Mouse (Mus musculus) forebrain, embryonic 13.5 days (tissue): ENCODE results near the gene Ctsh. TPM values are rescaled to one million over a fixed set of nuclear protein-coding genes. Genes with fewer than 3 reads are reported as not detected.
"Not testable (repeated sequence)": the region's sequence is repeated elsewhere in the genome, so short reads cannot be mapped to it uniquely, and the experiment has no call there.

ENCODE experiments used
- ATAC-seq: fragments of 200-750 bp; cut with Nextera tagmentation; 2 replicates; pipeline ENCODE4 v1.8.0; 2017
- H3K27ac ChIP-seq: fragments of 300-500 bp; sonication (generic); 2 replicates; pipeline ENCODE4 v1.5.1; 2015; ENCODE audit warnings: inconsistent platforms, mild to moderate bottlenecking, moderate library complexity
- H3K27me3 ChIP-seq: fragments of 300-500 bp; sonication (generic); 2 replicates; pipeline ENCODE4 v1.6.1; 2015; ENCODE audit warnings: mild to moderate bottlenecking, inconsistent platforms
- H3K36me3 ChIP-seq: fragments of 300-500 bp; sonication (generic); 2 replicates; pipeline ENCODE4 v1.6.1; 2015; ENCODE audit warnings: mild to moderate bottlenecking, inconsistent platforms; ENCODE audit not compliant: poor library complexity, severe bottlenecking
- H3K4me1 ChIP-seq: fragments of 300-500 bp; sonication (generic); 2 replicates; pipeline ENCODE4 v1.6.1; 2015; ENCODE audit warnings: inconsistent platforms
- H3K4me2 ChIP-seq: fragments of 300-500 bp; sonication (generic); 2 replicates; pipeline ENCODE4 v1.6.1; 2015; ENCODE audit warnings: inconsistent platforms, mild to moderate bottlenecking, moderate library complexity
- H3K4me3 ChIP-seq: fragments of 300-500 bp; sonication (generic); 2 replicates; pipeline ENCODE4 v1.5.1; 2015; ENCODE audit warnings: mild to moderate bottlenecking, inconsistent platforms
- H3K9ac ChIP-seq: fragments of 300-500 bp; sonication (generic); 2 replicates; pipeline ENCODE4 v1.6.1; 2015; ENCODE audit warnings: mild to moderate bottlenecking, inconsistent platforms
- H3K9me3 ChIP-seq: fragments of 300-500 bp; sonication (generic); replicated peaks from 2 replicates; pipeline ENCODE4 v1.6.1; 2016; ENCODE audit warnings: inconsistent platforms
- WGBS: fragments of 180-500 bp; shearing (Covaris S2); methylation state at CpG from one replicate; pipeline ENCODE4 v1.1.7; 2015; 5-methylcytosine and 5-hydroxymethylcytosine counted together
- polyA plus RNA-seq: library from polyadenylated mRNA; unstranded; fragments of >200 nt; fragmentation: Nextera tagmentation; extraction: Ambion mirVana; gene quantifications from 2 replicates; pipeline ENCODE4 v1.2.1, GENCODE M21; 2015

Gene Ctsh
- polyA plus RNA-seq, 1 experiment from 2014 or later = 8.2 TPM

DNA sequence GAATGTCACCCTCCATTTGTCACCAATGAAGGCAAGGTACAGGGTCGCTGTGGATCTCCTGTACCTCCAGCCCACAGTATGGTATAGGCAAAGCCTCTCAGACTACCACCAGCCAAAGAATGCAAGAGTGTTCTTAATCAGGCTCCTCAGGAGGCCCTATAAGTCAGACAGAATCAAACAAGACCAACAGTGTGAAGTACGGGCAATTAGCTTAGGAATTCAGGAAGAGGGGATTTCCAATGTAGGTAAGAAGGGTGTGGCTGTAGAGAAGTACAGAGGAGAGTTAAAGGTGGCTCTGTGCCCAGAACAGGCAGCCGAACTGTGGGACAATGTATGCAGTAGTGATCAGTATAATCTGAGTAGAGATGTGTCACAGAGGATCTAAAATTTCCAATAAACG lies 17.6 kb upstream of the Ctsh start:
- Histone ChIP-seq H3K4me3 (no peak overlapping the region), H3K4me1 (no peaks in the 10 kb centered on the region), H3K9me3 (no peaks in the 10 kb centered on the region), H3K27ac (no peak overlapping the region), H3K36me3 (no peaks in the 10 kb centered on the region), H3K27me3 (no peaks in the 10 kb centered on the region), H3K9ac (no peak overlapping the region), H3K4me2 (no peak overlapping the region)
- ATAC-seq = no peak
- 81% methylated on average over 4 of the region's 4 CpGs for WGBS

DNA sequence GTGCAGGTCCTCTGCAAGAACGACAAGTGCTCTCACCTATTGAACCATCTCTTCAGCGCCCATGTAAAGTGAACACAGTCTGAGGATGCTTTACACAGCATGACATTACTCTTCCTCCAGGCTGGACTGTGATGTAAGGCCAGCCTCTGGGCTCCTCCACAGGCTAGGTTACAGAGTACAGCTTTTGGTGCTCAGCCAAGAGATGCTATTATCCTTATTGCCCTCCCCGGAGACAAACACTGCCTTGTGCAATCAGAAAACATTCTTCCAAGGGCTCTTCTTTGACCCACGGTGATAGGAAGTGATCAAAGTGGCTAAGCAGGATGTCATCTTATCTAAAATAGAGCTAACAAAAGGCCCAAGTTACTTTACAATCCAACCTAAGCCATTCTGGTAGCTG lies 15.4 kb upstream of the Ctsh start:
- WGBS = 86% methylated on average over 4 of the region's 4 CpGs
- H3K9me3 ChIP-seq = no peaks in the 10 kb centered on the region
- H3K4me3 ChIP-seq = no peak overlapping the region
- no peak overlapping the region for H3K27ac ChIP-seq
- no peak overlapping the region for H3K9ac ChIP-seq
- no peaks in the 10 kb centered on the region for H3K36me3 ChIP-seq
- H3K4me2 ChIP-seq = no peak overlapping the region
- H3K27me3 ChIP-seq = no peaks in the 10 kb centered on the region
- H3K4me1 ChIP-seq = no peaks in the 10 kb centered on the region
- ATAC-seq = no peak

DNA sequence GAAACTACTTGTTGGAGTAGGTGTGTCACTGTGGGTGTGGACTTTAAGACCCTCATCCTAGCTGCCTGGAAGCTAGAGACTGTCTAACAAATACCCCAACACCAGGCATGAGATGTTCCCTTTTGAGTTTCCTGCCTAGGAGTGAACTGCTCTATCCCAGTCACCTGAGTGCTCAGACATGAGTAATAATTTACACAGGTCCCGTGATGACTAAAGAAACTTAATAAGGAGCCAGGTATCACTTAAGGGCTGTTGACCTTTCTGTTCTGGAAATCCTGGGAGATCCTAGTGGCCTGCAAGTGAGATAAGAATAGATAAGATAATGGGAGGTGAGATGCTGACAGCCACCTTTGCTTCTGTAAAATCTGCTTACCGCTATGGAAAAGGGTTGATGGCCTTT lies 13.0 kb upstream of the Ctsh start:
- H3K9me3 ChIP-seq = no peaks in the 10 kb centered on the region
- no peak for ATAC-seq
- WGBS = 87% methylated on average over 2 of the region's 2 CpGs

DNA sequence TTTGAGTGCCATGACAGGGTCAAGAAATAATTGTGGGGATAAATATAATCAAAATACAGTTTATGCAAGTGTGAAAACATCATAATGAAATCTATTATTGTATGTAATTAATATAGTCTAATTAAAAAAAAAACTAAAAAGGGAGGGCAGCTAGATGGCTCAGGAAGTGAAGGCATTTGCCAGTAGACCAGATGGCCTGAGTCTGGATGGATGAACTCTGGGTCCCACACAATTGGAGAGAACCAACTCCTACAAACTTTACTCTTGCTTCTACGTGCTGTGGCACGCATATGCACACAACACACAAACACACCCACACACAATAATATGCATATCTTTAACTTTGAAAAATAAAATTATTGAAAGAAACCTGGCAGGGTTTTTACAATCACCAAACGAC lies 12.4 kb upstream of the Ctsh start:
- Histone ChIP-seq H3K4me3 (no peak overlapping the region), H3K9me3 (no peaks in the 10 kb centered on the region), H3K27ac (no peak overlapping the region), H3K4me2 (no peak overlapping the region), H3K36me3 (no peaks in the 10 kb centered on the region), H3K27me3 (no peaks in the 10 kb centered on the region), H3K9ac (no peak overlapping the region), H3K4me1 (no peaks in the 10 kb centered on the region)
- 93% methylated on average over 3 of the region's 3 CpGs for WGBS
- no peak for ATAC-seq

More for the DNA sequence above, 13.0 kb upstream of the Ctsh start:
- Histone ChIP-seq H3K27ac (no peak overlapping the region), H3K4me2 (no peak overlapping the region), H3K4me3 (no peak overlapping the region), H3K36me3 (no peaks in the 10 kb centered on the region), H3K9ac (no peak overlapping the region), H3K4me1 (no peaks in the 10 kb centered on the region), H3K27me3 (no peaks in the 10 kb centered on the region)

DNA sequence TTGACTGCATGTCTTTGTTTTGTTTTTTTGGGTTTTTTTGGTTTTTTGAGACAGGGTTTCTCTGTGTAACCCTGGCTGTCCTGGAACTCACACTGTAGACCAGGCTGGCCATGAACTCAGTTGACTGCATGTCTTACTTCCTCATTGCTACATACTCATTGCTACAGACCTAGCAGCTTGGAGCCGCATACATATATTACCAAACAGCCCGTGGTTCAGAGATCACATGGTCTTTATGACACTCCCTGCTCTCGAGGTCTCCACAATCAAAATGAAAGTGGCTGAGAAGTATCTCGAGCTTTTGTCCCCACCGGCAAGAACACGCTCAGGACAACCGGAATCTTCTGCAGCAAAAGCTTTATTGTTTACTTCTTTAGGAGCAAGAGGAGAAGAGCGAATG lies 11.0 kb upstream of the Ctsh start:
- ATAC-seq, H3K9ac ChIP-seq, H3K9me3 ChIP-seq, H3K27ac ChIP-seq, H3K36me3 ChIP-seq, H3K4me1 ChIP-seq, H3K4me3 ChIP-seq, H3K4me2 ChIP-seq, H3K27me3 ChIP-seq: not testable (repeated sequence)
- 92% methylated on average over 8 of the region's 8 CpGs for WGBS

DNA sequence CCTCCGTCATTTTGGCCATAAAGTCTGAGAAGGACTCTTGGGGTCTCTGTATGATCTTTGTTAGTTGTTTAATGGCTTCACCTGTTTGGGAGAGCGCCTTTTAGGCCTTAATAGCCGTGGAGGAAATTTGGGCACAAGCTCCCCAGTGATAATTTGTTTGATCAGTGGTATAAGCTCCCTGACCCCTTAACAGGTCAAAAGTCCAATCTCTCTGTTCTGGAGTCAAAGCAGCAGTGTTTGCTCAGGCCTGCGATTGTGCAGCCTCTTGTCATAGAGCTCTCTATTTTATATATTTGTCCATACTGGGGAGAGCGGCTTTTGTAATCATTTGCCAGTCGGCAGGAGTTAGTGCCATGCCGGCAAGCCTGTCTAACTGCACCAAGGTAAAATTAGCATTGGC lies 8.8 kb upstream of the Ctsh start:
- ATAC-seq = no peak
- H3K9ac ChIP-seq = no peak overlapping the region

DNA sequence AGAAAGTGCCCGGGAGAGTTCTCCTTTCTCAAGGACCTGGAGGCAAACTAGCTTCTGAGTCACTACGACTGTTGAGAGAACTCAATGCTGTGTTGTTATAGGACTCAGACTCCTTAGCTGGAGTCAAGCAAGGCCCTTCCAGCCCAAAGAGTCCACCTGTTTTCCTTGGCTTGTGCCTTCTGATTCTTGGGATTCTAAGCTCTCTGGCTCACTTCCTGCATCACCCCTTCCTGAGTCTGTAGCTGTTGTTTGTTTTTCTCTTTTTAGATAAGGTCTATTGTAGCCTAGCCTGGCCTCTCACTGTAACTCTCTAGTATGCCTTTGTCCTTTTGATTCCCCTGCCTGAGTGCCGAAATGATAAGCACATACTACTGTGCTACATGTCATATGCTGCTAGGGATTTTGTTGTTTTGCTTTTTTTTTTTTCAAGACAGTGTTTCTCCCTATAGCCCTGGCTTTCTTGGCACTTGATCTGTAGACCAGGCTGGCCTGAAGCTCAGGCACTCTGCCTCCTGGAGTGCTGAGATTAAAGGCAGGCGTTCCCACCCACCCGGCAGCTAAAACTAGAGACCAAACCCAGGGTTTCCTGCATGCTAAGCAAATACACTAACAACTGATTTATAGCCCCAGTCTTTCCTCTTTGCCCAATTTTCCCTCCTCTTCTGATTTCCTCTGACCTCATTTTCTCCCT lies 5.9 kb upstream of the Ctsh start:
- Histone ChIP-seq H3K36me3 (no peaks in the 10 kb centered on the region), H3K9me3 (no peaks in the 10 kb centered on the region), H3K4me3 (no peak overlapping the region), H3K4me1 (no peaks in the 10 kb centered on the region), H3K4me2 (no peak overlapping the region), H3K27ac (no peak overlapping the region), H3K9ac (no peak overlapping the region), H3K27me3 (no peaks in the 10 kb centered on the region)
- whole genome bisulfite sequencing = 74% methylated on average over 5 of the region's 5 CpGs
- no peak for ATAC-seq

More for the DNA sequence above, 8.8 kb upstream of the Ctsh start:
- Histone ChIP-seq H3K36me3 (no peaks in the 10 kb centered on the region), H3K27me3 (no peaks in the 10 kb centered on the region), H3K9me3 (no peaks in the 10 kb centered on the region), H3K4me1 (no peaks in the 10 kb centered on the region), H3K27ac (no peak overlapping the region), H3K4me3 (no peak overlapping the region), H3K4me2 (no peak overlapping the region)
- WGBS = 88% methylated on average over 7 of the region's 7 CpGs

DNA sequence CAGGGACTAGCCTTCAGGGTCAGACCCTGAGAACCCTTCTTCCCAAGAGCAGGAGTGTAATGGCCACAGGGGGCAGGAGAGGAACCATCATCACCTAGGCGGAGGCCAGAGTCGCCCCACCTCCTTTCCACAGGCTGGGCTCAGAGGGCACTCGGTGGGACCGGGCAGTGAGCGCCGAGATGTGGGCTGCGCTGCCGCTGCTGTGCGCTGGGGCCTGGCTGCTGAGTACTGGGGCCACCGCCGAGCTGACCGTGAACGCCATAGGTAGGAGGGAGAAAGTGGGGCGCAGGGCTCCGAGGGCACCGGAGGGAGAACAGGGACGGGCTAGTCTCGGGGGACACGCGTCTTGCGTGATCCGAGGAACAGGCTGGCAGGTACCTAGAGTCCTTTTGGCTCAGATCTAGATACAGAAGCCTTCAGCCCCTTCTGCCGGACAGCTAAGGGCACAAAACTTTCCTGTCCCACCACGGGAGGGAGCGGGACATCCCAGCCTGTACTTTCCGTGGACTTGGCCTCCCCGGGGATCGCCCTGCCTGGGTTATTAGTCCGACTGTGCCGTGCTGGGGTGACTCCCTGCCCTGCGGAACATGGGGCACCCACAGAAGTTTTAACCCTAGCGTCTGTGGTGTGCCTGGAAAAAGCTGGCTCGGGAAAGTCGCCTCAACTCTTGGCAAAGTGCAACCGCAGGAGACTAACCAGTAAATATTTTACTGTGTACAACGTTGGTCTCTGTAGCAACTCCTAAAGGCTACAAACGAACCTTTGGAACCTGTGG lies 606 bp downstream of the Ctsh start:
- H3K4me1 ChIP-seq = peaks cover 11% of the 10 kb centered on the region
- no peaks in the 10 kb centered on the region for H3K36me3 ChIP-seq
- peak overlapping the region; percentile 76 for H3K4me2 ChIP-seq
- H3K9ac ChIP-seq = peak overlapping the region; percentile 56
- WGBS = 0% methylated on average over 37 of the region's 37 CpGs
- H3K9me3 ChIP-seq = no peaks in the 10 kb centered on the region
- peak; percentile 80 for ATAC-seq
- peak overlapping the region; percentile 38 for H3K4me3 ChIP-seq
- H3K27ac ChIP-seq = no peak overlapping the region
- no peaks in the 10 kb centered on the region for H3K27me3 ChIP-seq

DNA sequence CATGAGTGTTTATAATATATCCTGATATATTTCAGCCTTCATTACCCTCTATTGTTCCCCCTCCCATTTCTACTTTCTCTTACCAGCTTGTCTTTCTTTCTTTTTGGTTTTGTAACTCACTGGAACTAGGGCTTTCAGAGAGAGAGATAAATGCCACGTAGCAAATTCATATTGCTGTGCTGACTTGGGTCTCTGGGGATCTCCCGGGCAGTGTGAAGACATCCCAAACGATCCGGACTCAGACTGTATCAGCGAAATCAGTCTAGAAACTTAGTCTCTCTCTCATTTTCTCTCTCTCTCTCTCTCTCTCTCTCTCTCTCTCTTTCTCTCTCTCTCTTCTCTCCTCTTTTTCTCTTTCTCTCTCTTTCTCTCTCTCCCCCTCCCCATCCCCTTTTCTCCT lies 1.5 kb downstream of the Ctsh start:
- 60% methylated on average over 5 of the region's 5 CpGs for WGBS
- H3K36me3 ChIP-seq = no peaks in the 10 kb centered on the region
- no peak overlapping the region for H3K9ac ChIP-seq
- H3K4me2 ChIP-seq = no peak overlapping the region; the same call in 1 of the 2 replicates
- ATAC-seq = no peak
- peaks cover 11% of the 10 kb centered on the region for H3K4me1 ChIP-seq
- H3K4me3 ChIP-seq = no peak overlapping the region
- H3K27ac ChIP-seq = no peak overlapping the region
- no peaks in the 10 kb centered on the region for H3K9me3 ChIP-seq
- H3K27me3 ChIP-seq = no peaks in the 10 kb centered on the region

DNA sequence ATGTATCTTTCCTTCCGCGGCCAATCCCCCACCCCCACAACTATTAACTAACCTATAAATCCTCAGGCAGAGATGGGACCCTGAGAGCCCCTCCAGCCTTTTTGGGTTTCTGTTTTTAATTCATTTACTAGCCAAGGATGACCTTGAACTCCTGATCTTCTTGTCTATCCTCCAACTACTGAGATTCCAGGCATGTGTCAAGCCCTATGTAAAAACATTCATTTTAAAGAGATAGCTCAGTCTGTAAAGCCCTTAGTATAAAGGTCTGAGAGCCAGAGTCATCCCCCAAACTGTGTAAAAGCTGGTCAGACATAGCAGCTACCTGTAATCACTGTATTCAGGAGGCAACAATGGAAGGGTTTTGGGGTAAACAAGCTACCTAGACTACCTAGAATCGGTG lies 2.0 kb downstream of the Ctsh start:
- no peak overlapping the region for H3K9ac ChIP-seq
- no peak overlapping the region for H3K4me3 ChIP-seq
- no peak overlapping the region for H3K27ac ChIP-seq
- H3K4me2 ChIP-seq = no peak overlapping the region
- H3K27me3 ChIP-seq = no peaks in the 10 kb centered on the region
- H3K36me3 ChIP-seq = no peaks in the 10 kb centered on the region
- peaks cover 11% of the 10 kb centered on the region for H3K4me1 ChIP-seq
- WGBS = 78% methylated on average over 3 of the region's 3 CpGs
- no peaks in the 10 kb centered on the region for H3K9me3 ChIP-seq
- no peak for ATAC-seq

DNA sequence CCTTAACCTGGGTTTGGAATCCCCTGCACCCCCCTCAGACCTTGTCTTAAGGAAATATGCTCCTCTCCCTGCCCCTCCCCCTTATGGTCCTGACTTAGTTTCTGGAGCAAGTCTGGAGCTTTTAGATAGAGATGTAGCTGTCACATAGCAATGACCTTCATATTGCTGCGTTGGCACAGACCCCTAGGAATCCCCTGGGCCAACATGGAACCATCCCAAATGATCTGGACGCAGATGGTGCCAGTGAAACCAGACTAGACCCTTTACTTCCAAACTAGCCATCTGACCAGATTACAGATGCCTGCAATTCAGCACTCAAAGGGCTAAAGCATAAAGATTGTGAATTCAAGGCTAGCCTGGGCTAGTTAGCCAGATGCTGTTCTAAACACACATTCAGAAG lies 2.8 kb downstream of the Ctsh start:
- H3K27me3 ChIP-seq = no peaks in the 10 kb centered on the region
- H3K36me3 ChIP-seq = no peaks in the 10 kb centered on the region
- H3K4me2 ChIP-seq = no peak overlapping the region
- peaks cover 11% of the 10 kb centered on the region for H3K4me1 ChIP-seq
- no peaks in the 10 kb centered on the region for H3K9me3 ChIP-seq
- no peak overlapping the region for H3K4me3 ChIP-seq
- 88% methylated on average over 2 of the region's 2 CpGs for WGBS
- H3K9ac ChIP-seq = no peak overlapping the region
- no peak for ATAC-seq
- no peak overlapping the region for H3K27ac ChIP-seq

DNA sequence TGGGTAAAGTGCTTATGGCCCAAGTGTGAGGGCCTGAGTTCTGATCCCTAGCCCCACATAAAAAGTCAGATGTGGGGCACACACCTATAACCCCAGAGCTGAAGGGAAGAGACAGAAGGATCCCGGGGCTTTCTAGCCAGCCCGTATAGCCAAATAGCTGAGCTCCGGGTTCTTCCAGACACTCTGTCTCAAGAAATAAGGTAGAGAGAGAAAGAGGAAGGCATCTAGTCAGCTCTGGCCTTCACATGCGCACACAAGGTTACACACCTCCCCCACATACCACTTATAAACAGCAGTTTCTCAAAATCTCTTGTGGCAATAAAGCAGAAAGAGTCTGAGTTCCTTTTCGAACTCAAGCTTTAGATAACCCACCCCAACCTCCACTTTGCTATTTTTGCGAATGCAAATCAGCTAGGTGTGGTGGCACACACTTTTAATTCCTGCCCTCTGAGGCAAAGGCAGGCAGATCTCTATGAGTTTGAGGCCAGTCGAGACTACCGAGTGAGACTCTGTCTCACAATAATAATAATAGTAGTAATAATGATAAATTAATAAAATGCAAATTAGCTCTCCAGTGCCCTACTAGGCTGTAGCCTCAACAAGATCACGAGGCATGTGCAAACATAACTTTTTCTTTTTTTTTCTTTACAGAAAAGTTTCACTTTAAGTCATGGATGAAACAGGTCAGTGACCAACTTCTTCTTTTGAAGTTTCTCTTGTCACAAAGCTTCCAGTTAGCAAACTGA lies 6.0 kb downstream of the Ctsh start:
- H3K27me3 ChIP-seq = no peaks in the 10 kb centered on the region
- no peak overlapping the region for H3K27ac ChIP-seq
- H3K4me2 ChIP-seq = no peak overlapping the region
- H3K4me1 ChIP-seq = peaks cover 1% of the 10 kb centered on the region
- ATAC-seq = no peak
- H3K9ac ChIP-seq = no peak overlapping the region
- H3K36me3 ChIP-seq = no peaks in the 10 kb centered on the region
- no peak overlapping the region for H3K4me3 ChIP-seq
- 90% methylated on average over 9 of the region's 9 CpGs for WGBS
- H3K9me3 ChIP-seq = no peaks in the 10 kb centered on the region
